Mouse (Mus musculus) midbrain, embryonic 14.5 days (tissue): ENCODE results near the gene Etfbkmt. TPM values are rescaled to one million over a fixed set of nuclear protein-coding genes. Genes with fewer than 3 reads are reported as not detected.
"Not testable (repeated sequence)": the region's sequence is repeated elsewhere in the genome, so short reads cannot be mapped to it uniquely, and the experiment has no call there.

Source experiments
- ATAC-seq: fragments of 200-750 bp; cut with Nextera tagmentation; 2 replicates; pipeline ENCODE4 v1.8.0; 2017; ENCODE audit warnings: moderate number of reproducible peaks, moderate library complexity; ENCODE audit not compliant: low FRiP score, low TSS enrichment
- DNase-seq: peaks from one replicate; pipeline ENCODE4 v3.0.0-alpha.2; 2015
- H3K27ac ChIP-seq: fragments of 300-500 bp; sonication (generic); replicated peaks from 2 replicates; pipeline ENCODE4 v1.5.1; 2014; ENCODE audit warnings: mild to moderate bottlenecking, low read depth, low read length, moderate library complexity
- H3K27me3 ChIP-seq: fragments of 300-500 bp; sonication (generic); 2 replicates; pipeline ENCODE4 v1.6.1; 2014; ENCODE audit warnings: low read length, control low read depth, mixed read lengths; ENCODE audit not compliant: control insufficient read depth, insufficient read depth
- H3K36me3 ChIP-seq: fragments of 300-500 bp; sonication (generic); 2 replicates; pipeline ENCODE4 v1.6.1; 2014; ENCODE audit warnings: low read length, control low read depth; ENCODE audit not compliant: control insufficient read depth, insufficient read depth
- H3K4me1 ChIP-seq: fragments of 300-500 bp; sonication (generic); 2 replicates; pipeline ENCODE4 v1.6.1; 2014; ENCODE audit warnings: mild to moderate bottlenecking, antibody characterized with exemption, low read length, control low read depth; ENCODE audit not compliant: control insufficient read depth, insufficient read depth
- H3K4me2 ChIP-seq: fragments of 300-500 bp; sonication (generic); 2 replicates; pipeline ENCODE4 v1.6.1; 2014; ENCODE audit warnings: mild to moderate bottlenecking, low read length, moderate library complexity
- H3K4me3 ChIP-seq: fragments of 300-500 bp; sonication (generic); replicated peaks from 2 replicates; pipeline ENCODE4 v1.5.1; 2014; ENCODE audit warnings: low read depth, low read length
- H3K9ac ChIP-seq: fragments of 300-500 bp; sonication (generic); replicated peaks from 2 replicates; pipeline ENCODE4 v1.6.1; 2014; ENCODE audit warnings: mild to moderate bottlenecking, low read length, moderate library complexity
- H3K9me3 ChIP-seq: fragments of 300-500 bp; sonication (generic); 2 replicates; pipeline ENCODE4 v1.6.1; 2016; ENCODE audit warnings: low read length, control low read depth, mixed read lengths; ENCODE audit not compliant: control insufficient read depth
- WGBS: fragments of 180-500 bp; shearing (Covaris S2); extraction: QIAGEN DNeasy Blood & Tissue Kit; methylation state at CpG from one replicate; pipeline ENCODE4 v1.1.7; 2014; 5-methylcytosine and 5-hydroxymethylcytosine counted together
- polyA plus RNA-seq: library from polyadenylated mRNA; unstranded; fragments of >200 nt; fragmentation: Nextera tagmentation; extraction: Ambion mirVana; gene quantifications from 2 replicates; pipeline ENCODE4 v1.2.1, GENCODE M21; 2014

Gene Etfbkmt
- polyA plus RNA-seq, 1 experiment from 2014 or later: 6.0 TPM

DNA sequence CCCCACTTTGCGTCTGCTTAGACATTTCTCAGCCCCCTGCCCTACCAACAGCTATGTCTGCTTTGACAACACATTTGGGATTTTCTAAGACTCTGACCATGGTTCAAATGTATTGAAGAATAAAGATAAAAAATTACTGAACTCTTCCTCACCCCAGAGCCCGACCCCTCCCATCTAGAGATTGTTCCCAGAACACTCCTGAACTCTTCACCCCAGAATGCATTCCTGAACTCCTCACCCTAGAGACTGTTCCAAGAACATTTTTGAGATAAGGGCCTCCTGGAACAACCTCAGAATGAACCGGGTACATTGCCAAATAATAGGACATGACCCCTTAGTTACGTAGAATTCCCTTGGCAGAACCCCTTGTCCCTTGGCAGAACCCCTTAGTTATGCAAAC, 27.4 kb downstream of the Etfbkmt start:
- H3K27me3 ChIP-seq, H3K4me3 ChIP-seq, H3K9me3 ChIP-seq, H3K9ac ChIP-seq, ATAC-seq, H3K27ac ChIP-seq, DNase-seq, H3K4me2 ChIP-seq, H3K4me1 ChIP-seq: not testable (repeated sequence)
- WGBS: 97% methylated on average over 3 of the region's 4 CpGs
- peaks cover 57% of the 10 kb centered on the region for H3K36me3 ChIP-seq

DNA sequence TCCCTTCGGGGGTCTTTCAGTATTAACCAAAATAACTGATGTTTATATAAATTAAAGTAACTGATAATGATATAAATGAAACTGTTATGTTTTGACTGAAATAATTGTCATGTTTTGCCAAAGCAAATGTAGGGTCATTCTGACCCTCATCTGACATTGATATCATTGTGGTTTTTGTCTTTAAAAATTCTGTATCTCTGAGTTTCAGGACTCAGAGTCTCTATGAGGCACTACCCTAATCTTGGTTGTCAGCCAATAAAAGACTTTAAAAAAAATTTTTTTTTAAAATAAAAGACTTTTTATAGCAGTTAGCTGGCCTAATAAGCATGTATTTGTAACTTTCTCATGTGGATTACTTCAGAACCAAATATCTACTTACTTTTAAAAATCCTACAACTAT, 28.0 kb downstream of the Etfbkmt start:
- no peaks in the 10 kb centered on the region for H3K4me1 ChIP-seq
- ATAC-seq: no peak
- 98% methylated on average over 1 of the region's 1 CpGs for WGBS
- no peak overlapping the region for H3K4me2 ChIP-seq
- no peaks in the 10 kb centered on the region for H3K9me3 ChIP-seq
- H3K36me3 ChIP-seq: peaks cover 51% of the 10 kb centered on the region
- no peak overlapping the region for H3K4me3 ChIP-seq
- no peak for DNase-seq
- H3K27me3 ChIP-seq: no peaks in the 10 kb centered on the region
- H3K27ac ChIP-seq: no peak overlapping the region
- H3K9ac ChIP-seq: no peak overlapping the region

DNA sequence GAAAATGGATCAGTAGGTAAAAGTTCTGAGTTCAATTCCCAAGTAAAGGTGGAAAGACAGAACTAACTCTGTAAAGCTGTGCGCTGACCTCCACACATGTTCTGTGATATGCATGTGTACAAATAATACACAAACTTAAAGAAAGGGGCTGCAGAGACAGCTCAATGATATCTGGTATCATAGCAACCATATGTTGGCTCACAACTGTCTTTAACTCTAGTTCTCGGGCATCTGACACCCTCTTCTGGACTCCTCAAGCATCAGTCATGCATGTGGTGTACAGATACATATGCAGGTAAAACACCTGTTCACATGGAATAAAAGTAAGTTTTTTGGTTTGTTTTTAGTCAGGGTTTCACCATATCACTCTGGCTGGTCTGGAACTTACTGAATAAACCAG, 28.8 kb downstream of the Etfbkmt start:
- DNase-seq (no peak), ATAC-seq (no peak)
- peaks cover 48% of the 10 kb centered on the region for H3K36me3 ChIP-seq
- H3K9me3 ChIP-seq: no peaks in the 10 kb centered on the region
- no peaks in the 10 kb centered on the region for H3K4me1 ChIP-seq
- 99% methylated on average over 2 of the region's 2 CpGs for WGBS
- H3K27me3 ChIP-seq: no peaks in the 10 kb centered on the region
- H3K9ac ChIP-seq: no peak overlapping the region
- H3K27ac ChIP-seq: no peak overlapping the region
- no peak overlapping the region for H3K4me2 ChIP-seq
- H3K4me3 ChIP-seq: no peak overlapping the region

DNA sequence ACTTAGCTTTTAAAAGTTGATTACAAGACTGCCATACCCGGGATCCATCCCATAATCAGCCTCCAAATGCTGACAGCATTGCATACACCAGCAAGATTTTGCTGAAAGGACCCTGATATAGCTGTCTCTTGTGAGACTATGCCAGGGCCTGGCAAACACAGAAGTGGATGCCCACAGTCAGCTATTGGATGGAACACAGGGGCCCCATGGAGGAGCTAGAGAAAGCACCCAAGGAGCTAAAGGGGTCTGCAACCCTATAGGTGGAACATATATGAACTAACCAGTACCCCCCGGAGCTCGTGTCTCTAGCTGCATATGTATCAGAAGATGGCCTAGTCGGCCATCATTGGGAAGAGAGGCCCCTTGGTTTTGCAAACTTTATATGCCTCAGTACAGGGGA, 30.3 kb downstream of the Etfbkmt start:
- H3K4me2 ChIP-seq, H3K4me3 ChIP-seq, H3K9me3 ChIP-seq, H3K27me3 ChIP-seq, H3K27ac ChIP-seq, ATAC-seq, H3K9ac ChIP-seq, H3K4me1 ChIP-seq, DNase-seq: not testable (repeated sequence)
- peaks cover 48% of the 10 kb centered on the region for H3K36me3 ChIP-seq
- WGBS: 96% methylated on average over 4 of the region's 4 CpGs

DNA sequence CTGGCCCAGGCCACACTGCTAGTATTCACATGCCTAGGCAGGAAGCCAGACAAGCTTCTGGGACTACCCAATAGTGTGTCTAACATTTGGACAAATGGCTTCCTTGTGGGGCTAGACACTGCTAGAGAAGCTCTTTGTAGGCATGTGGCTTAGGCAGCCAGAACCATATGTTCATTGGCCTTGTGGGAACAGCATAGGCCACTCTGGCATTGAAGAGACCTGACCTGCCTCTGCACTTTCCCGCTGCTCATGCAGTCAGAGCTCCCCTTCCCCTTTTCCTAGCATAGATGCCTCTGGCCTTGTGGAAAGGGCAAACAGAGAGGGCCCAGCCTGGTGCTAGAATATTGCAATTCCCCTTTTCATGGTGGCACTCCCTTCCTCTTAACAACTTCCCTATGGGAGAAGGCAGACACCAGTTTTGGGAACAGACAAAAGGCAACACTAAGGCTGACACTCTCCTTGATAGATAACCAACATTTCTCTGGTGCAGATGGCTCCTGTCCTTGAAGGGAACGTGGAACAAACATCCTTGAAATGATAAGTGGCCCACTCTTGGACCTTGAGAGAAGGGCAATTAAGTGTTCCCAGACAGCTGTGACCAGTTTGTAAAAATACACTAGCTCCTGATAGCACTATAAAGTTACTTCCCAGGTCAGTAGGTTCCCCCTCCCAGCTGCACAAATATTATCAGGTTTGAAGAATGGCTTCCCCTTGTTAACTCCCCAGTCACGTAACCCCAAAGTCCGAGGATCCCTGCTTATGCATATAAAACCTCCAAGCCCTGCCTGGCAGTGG, 34.4 kb downstream of the Etfbkmt start:
- no peak for DNase-seq
- 85% methylated on average over 4 of the region's 4 CpGs for WGBS

DNA sequence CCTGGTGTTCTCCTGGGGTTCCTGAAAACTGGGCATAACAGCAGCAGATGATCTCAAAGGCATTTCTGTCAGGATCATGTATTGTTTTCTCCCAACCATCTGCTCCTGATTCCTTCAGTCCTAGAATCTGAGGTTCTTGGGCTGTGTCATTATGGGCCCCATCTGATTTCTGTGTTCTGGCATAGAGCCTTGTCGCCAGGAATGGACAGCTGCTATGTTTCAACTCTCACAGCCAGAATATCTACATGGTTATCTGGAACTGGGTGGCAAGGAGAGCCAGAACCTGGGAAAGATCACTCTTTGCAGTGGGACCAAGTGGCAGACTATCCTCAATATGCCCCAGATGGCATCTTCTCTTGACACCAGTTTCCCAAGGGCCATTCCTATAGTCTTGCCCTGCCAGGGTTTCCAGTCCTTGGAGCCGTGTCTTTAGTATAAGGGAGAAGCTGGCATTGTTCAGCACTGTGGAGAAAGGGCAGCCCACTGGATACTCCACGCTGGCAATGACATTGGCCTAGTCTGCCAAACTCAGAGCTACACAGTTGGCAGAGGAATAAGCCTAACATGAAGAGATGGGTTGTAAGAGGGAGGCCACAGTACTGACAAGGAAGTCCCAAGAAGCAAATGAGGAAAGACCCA, 35.4 kb downstream of the Etfbkmt start:
- no peak overlapping the region for H3K4me2 ChIP-seq
- H3K27me3 ChIP-seq: no peaks in the 10 kb centered on the region
- ATAC-seq (no peak), DNase-seq (no peak)
- peaks cover 51% of the 10 kb centered on the region for H3K36me3 ChIP-seq
- H3K9ac ChIP-seq: no peak overlapping the region
- WGBS: 95% methylated on average over 3 of the region's 3 CpGs
- no peaks in the 10 kb centered on the region for H3K4me1 ChIP-seq
- H3K4me3 ChIP-seq: no peak overlapping the region
- H3K27ac ChIP-seq: no peak overlapping the region
- H3K9me3 ChIP-seq: peaks cover 9% of the 10 kb centered on the region; the same call in 1 of the 2 replicates

More for the DNA sequence above, 34.4 kb downstream of the Etfbkmt start:
- ATAC-seq: no peak
- no peaks in the 10 kb centered on the region for H3K27me3 ChIP-seq
- H3K9me3 ChIP-seq: peaks cover 8% of the 10 kb centered on the region; the same call in 1 of the 2 replicates
- H3K4me2 ChIP-seq: no peak overlapping the region
- peaks cover 48% of the 10 kb centered on the region for H3K36me3 ChIP-seq
- no peaks in the 10 kb centered on the region for H3K4me1 ChIP-seq
- no peak overlapping the region for H3K27ac ChIP-seq
- H3K4me3 ChIP-seq: no peak overlapping the region
- no peak overlapping the region for H3K9ac ChIP-seq

DNA sequence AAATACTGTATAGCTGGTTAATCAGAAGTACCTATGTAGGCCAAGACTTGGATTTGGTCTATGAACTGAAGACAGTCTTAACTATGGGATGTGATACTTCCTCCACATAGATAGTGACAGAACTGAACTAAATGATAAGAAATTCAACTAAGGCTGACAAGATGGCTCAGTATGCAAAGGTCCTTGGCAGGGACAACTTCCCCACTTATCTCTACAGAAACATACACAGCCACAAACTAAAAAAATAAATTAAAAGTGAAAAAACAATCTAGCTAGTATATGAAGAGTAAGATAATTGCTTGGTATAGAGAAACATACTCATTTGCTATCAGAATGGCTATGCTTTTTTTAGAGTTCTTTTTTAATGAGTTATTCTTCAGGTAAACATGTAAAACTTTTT, 39.4 kb downstream of the Etfbkmt start:
- Histone ChIP-seq H3K27ac (no peak overlapping the region), H3K4me2 (no peak overlapping the region), H3K4me3 (no peak overlapping the region), H3K36me3 (peaks cover 72% of the 10 kb centered on the region), H3K9ac (no peak overlapping the region), H3K9me3 (peaks cover 9% of the 10 kb centered on the region; the same call in 1 of the 2 replicates), H3K27me3 (no peaks in the 10 kb centered on the region), H3K4me1 (no peaks in the 10 kb centered on the region)
- DNase-seq (no peak), ATAC-seq (no peak)

DNA sequence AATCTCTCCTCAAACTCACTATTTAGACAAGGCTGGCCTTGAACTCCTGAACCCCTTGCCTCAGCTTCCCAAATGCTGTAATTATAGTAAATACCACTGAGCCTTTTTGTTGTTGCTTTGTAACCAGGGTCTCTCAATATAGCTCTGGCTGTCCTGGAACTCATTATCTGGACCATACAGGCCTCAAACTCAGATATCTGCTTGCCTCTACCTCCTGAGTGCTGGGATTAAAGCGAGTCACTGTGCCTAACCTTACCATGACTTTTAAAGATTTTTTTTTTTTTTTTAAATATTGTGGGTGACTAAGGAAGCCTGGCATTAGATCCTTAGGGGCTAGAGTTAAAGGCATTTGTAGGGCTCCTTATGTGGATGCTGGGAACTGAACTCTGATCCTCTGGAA, 44.4 kb downstream of the Etfbkmt start:
- Histone ChIP-seq H3K36me3 (peaks cover 35% of the 10 kb centered on the region), H3K27ac (no peak overlapping the region), H3K4me3 (no peak overlapping the region), H3K27me3 (no peaks in the 10 kb centered on the region), H3K4me1 (peaks cover 21% of the 10 kb centered on the region), H3K4me2 (no peak overlapping the region), H3K9ac (no peak overlapping the region), H3K9me3 (peaks cover 1% of the 10 kb centered on the region; the same call in 1 of the 2 replicates)
- ATAC-seq (no peak), DNase-seq (no peak)
- WGBS: 92% methylated on average over 1 of the region's 1 CpGs

DNA sequence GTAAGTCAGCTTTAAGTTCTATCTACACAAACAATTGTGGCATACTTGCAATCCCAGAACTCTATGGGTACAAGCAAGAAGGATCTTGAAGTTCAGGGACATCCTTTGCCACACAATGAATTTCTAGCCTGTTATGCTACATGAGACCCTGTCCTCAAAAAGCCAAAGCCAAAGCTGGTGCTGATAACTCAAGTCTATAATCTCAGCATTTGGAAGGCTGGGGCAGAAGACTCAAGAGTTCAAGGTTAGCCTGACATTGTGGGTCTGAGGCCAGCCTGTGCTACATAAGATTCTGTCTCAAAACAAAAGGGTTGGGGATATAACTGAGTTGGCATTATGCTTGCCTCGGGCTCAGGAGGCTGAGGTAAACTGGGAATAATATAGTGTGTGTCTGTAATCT, 47.7 kb downstream of the Etfbkmt start:
- 66% methylated on average over 1 of the region's 1 CpGs for WGBS
- DNase-seq (no peak), ATAC-seq (no peak)

More for the DNA sequence above, 47.7 kb downstream of the Etfbkmt start:
- no peaks in the 10 kb centered on the region for H3K27me3 ChIP-seq
- no peaks in the 10 kb centered on the region for H3K9me3 ChIP-seq
- H3K4me3 ChIP-seq: peak overlapping the region; percentile 53
- H3K4me2 ChIP-seq: peak overlapping the region; percentile 77
- H3K36me3 ChIP-seq: peaks cover 9% of the 10 kb centered on the region
- H3K4me1 ChIP-seq: peaks cover 23% of the 10 kb centered on the region
- H3K27ac ChIP-seq: 0 out of 2 replicates have a peak overlapping the region, but pooled peaks have one; percentile 33
- H3K9ac ChIP-seq: peak overlapping the region; percentile 92; the same call in 1 of the 2 replicates
